Mouse (Mus musculus) ovary, adult 18-20 months (tissue): ENCODE measurements at regions not wholly inside any gene's neighbourhood (a gene's known extent, or its start where the extent isn't known, plus 50 kb on each side); places are given as distances from the start of the nearest gene placed in this dataset.

Source experiments
- DNase-seq: peaks from one replicate; pipeline ENCODE4 v3.0.0; 2022; ENCODE audit warnings: low spot score, mixed read lengths

DNA sequence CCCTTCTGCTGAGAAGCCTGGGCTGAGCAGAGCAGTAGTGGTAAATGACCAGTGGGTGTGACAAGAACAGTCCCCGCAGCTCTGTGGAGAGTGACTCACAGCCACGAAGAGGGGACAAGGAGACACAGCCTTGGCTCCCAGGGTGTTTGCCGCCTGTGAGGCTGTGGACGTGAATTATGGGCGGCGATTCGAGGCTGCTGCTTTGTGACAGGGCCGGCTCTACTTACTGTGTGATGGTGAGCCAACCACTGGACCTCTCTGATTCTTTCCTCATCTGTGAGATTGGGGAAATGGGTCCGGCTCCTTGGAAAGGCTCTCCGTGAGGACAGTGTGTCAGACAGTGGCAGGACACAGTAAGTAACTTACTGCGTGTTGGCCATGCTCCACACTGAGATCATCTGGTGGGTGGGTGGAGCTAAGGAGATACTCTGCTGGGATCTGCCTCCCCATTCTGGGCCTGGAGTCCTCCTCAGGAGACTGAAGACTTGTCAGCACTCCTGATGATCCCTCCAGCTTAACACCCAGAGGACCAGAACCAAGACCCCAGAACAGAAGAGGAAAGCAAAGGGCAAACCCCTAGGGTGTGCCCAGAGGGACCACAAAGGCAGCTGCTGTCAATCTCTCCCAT, 233.3 kb upstream of the Tle3 start:
- no peak for DNase-seq

DNA sequence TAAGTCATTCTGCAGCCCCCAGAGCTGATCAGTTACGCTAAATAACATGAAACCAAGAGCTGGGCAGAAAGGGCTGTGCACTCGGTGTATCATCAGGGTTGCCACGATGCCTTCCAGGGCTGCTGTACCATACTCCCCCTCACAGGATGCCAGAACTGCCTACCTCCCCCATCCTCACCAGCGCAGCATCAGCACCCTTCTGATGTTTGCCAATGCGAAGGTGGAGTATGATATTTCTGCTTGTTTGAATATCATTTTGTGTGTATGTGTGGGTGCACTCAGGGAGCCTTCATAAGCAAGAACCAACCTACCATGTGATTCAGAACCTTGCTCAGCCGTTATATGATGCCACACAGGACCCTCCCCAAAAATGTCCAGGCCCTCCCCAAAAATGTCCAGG, 229.1 kb upstream of the Tle3 start:
- DNase-seq: no peak

DNA sequence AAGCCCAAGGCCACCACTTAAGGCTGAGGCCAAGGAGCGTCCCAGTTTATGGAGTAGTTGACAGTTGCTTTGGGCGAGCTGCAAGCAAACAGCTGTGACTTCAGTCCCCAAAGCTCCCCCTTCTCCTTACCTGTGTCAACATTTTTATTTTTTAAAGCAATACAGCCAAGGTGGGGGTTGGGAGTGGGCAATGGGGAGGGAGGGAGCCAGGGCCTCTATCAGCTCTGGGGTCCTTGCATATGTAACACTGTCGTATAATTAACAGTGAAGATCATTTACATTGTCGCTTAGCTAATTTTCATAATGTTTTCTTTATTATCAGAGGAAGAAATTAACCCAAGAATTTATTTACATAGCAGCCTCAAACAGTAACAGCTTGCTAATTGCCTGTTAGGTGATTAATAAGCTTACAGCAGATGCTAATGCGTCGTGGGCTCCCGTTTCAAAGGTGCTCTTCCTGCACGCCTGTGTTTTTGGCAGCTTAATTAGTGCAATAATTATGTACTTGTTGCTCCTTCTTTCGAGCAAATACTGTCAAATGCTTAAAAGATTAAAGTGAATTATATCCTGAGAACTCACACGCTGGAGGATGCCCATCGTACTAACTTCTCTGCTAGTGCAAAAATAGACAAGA, 227.4 kb upstream of the Tle3 start:
- DNase-seq: no peak

DNA sequence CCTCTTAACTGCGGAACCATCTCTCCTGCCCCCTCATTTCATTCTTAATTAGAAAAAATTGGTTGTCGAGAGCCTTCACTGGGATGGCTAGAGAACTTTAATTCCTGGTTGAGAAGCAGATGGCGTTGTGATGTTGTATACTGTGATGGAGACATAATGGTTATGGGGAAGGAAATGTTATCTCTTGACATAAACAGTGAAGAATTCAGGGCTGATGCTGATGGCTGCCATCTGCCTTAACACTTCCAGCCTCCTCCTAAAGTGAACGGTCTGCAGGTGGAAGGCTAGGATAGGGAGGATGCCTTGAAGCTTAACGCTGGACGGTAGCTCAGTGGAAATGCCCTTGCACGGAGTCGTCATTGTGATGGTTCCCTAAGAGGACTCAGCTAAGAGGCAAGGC, 226.4 kb upstream of the Tle3 start:
- no peak for DNase-seq

DNA sequence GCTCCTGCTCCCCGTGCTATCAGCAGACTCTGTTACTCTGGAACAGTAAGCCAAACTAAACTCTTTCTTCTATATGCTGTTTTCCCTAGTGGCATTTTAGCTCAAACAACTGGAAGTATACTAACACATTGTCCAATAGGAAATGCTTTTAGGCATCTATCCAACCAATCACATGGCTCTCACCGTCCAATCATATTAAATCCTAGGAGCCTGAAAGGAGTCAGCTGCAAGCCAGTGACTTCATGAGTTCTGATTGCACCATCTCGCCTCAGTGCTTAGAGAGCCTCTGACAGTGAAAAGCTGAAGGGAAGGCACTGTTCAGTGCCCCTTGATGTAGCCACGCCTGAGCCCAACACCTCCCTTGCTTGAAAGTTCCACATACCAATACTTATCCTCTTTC, 221.0 kb upstream of the Tle3 start:
- no peak for DNase-seq

DNA sequence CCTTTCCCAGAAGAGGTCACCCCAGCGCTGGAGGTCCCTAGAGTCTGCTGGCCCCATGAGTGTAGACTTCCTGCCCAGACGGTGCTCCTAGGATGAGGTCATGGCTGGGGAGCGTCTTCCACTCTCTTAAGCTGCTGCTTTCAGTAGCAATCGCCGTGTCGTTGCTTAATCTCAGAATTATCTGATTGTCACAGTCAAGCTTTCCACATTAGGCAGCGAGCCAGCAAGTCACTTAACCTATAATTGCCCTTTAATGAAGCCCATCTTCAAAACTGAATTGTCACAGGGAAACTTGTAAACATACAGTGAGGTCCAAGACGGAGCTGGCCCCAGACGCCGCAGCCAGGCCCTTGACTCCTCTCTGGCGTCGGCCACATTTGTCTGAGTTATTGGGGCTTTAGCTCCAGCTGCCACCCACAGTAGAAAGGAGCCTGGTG, 220.2 kb upstream of the Tle3 start:
- no peak for DNase-seq

DNA sequence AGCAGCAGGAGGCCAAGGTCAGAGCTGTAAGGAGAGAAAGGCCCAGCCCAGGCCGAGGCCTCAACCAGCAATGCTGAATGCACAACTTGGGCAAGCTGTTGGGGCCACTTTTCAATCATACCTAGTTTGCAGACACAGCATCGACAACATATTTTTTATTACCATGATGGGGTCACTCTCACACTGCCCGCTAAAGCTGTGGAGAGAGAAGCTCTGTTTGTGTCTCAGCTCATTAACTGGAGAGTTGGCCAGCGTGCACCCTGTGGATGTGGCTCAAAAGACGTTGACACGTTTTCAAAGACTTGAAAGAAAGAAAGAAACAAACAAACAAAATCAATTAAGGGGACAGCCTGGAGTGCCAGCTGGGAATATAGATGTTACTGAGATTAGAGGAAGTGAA, 217.4 kb upstream of the Tle3 start:
- no peak for DNase-seq

DNA sequence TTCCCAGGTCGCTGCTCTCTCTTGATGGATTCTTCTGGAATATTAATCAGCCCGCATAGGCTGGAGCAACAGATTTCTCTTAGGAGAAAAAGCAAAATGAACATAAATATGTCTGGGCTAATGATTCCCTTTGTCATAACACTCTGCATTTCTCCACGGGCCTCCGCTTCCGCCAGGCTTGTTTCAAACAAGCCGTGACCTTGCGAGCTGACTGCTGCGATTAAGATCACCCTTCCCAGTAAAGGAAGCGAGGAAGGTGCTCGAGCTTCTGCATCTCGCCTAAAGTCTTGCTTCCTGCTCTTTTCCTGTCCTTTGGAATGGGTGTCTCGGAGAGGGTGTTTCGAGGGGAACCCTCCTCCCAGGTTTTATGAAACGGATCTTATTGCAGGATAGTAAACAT, 216.3 kb upstream of the Tle3 start:
- no peak for DNase-seq

DNA sequence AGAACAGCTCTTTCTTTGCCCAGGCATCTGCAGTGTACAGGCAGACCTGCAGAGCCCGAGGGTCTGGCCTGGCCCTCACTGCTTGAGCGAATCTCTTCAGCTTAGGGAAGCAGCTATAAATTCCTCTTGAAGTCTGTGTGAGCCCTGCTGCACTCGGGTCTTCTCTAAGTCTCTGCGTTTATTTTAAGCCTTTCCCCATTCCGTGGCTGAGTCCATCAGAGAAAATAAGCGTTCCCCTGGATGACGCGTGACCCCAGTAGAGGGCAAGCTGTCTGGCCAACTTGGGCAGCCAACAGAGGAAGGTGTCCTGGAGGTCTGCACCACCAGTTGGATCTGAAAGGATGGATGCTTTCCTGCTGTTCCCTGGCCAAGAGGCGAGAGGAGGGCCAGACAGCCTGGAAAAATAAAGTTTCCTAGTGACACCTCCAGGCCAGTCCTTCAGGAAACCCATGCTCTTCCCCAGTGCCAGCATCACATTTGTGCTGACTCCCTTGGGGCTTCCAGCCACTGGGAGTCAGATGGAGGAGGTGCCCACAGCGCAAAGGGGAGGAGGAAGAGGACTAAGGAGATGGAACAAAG, 213.9 kb upstream of the Tle3 start:
- no peak for DNase-seq

DNA sequence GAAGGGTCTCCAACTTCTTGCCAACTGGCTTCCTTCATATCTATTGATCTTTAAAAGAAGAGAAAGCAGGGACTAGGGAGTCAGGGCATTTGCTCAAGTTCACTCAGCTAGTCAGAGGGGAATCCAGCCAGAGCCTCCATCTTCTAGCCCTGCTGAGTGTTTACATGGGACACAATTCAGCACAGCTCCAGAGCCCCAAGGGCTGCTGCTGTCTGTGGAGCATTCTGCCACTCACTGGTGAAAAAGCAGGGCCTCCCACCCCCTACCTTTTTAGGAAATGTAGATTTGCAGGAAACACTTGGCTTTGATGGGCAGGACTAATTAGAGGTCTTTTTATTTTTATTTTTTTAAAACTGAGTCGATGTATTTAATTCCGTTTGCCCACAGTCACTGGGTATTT, 213.0 kb upstream of the Tle3 start:
- no peak for DNase-seq

DNA sequence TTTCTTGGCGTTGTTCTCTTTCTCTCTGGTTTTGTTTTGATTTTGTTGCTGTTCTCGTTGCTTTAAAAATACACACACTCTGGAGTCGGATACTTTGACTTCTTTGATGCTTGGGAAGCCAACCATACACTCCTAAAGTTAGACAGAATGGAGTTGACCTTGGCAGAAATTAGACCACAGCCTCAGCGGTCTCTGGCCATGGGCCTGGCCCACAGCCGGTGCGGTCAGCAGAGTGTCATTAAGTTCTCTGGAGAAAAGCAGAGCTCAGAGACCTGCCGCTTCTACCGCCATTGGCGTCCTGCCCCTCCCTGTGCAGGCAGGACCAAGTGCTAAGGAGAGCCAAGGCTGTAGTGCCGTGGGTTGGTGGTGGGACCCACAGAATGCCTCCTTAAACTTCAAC, 212.6 kb upstream of the Tle3 start:
- peak; percentile 55 for DNase-seq

DNA sequence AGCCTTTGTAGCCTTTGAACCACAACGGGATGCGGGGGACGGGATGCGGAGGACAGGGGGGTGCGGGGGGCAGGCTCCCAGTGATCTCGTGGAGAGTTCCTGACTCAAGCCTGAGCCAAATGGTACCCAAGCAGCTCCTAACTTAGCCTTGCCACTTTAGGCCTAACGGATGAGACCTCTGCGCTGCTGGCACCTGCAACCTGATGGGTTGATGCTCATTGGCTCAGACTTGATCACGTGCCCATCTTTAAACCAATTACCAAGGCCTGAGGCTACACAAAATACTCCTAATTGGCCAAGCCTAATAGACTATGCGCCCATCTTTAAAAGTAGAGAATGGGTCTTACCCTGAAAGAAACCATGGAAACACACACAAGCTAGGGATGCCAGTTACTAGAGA, 209.3 kb upstream of the Tle3 start:
- DNase-seq: no peak

DNA sequence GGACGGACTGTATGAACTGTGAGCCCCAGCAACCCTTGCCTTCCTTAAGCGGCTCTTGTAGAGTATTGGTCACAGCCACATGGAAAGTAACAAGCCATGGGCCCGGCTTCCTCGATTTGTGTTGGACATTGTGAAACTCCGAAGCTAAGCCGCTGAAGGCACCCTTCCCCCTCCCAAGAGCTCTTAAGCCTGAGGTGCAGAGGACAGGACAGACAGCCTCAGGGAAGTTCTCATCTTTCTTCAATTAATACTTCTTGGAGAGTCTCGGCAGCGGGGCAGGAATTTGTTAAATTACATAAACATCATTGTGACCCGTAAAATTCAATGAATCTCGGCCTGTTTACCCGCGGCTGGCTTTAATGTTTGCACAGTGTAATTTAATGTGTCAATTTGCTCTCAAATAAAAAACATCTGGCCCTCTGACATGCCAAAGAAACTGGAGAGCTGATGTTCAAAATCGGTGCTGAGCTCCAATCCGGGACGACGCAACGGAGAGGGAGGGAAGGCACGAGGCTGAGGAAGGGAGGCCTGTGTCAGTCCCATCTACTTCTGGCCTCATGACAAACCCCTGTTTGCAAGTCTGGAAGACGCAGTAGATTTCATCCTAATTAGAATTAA, 208.4 kb upstream of the Tle3 start:
- DNase-seq: no peak

DNA sequence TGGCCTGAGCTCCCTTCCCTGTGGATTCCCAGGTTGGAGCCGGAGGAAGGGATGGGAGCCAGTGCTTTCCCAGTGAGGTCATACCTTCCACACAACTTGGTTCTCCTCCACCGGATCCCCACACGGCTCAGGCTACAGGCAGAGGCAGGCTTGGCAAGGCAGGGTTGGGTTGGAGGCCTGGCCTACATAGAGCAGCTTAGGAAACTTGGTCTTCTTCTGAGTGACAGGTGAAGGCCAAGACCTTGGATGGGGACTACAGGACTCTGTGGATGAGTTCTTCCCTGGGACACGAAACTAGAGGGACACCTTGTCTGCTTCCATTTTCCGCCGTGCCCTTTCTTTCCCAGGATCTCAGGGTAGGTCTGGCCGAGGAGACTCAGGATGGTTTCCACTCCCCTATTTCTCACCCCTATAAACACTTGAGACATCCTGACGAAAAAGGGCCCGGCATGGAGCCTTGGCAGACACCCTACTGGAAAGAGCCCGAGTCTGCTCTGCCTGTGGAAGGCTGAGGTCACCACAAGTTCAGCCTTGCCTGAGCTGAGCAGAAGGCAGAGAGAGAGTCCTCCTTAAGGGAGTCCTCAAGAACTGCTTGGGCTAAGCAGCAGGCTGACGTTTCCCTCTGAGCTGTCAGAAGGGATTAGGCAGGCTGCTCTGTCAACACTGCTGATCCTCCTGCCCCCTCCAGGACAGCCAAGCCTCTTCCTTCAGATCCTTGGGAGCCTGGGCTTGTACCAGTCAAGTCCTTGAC, 207.5 kb upstream of the Tle3 start:
- no peak for DNase-seq

DNA sequence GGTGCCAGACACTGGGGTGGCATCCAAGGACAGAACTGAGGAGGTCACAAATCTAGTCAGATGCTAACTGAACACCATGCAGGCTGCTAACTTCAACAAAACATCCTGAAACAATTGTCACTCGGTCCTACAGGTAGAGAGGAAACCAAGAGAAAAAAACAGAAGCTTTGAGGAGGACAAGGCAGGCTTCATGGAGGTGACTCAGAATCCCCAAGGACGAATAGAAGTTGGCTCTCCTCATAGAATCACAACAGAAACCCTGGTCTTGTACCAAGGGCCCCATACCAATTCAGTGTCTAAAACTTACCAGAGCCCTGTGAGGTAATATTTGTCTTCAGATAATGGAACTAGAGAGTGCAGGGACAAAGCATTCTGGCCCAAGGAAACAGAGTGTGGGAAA, 206.1 kb upstream of the Tle3 start:
- no peak for DNase-seq

DNA sequence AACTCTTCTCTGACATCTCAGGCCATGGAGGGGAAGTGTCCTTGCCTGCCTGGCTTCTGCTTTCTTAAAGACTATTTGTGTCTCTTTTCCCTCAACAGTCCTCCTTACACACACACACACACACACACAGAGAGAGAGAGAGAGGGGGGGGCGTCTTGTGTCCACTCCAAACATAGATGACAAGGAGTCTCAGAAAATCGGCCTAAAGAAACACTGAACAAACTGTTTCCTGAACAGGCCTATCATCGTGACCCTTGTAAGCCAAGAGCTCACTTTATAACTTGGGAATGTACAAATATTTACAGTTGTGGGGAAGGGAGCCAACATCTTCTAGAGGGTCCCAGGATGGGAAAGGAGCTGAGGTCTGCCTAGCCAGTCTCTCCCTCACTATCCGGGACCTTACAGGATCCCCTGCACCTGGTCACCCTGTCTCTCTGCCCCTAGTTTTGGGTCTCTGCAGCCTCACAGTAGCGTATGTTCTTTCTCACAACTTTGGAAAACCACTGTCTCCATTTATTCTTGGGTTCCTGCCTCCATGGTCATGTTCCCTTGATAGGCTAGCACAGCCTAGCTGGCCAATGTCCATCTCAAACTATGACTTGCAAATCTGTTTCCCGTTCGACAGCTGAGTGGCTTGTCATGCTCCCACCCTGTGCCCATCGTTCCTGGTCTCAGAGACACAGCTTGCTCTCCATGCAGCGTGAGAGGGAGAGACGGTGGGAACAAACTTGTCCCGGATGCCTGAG, 204.9 kb upstream of the Tle3 start:
- no peak for DNase-seq

DNA sequence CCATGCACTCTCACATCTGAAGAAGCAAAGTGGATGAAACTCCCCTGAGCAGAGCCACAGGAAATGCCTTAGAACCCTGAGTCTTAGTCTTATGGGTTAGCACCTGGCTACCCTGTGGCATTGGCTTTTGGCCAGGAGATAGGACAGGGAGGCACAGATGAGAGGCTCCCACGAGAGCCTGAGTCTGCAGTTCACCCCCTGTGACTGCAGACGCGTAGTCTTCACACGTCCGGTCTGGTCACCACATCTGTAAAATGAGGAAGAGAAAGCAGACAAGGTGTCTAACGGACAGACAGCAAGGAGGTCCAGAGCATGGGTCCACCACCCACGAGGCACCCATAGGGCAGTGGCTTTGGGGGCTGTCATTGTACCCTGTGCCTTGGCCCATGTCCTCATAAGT, 203.2 kb upstream of the Tle3 start:
- no peak for DNase-seq

DNA sequence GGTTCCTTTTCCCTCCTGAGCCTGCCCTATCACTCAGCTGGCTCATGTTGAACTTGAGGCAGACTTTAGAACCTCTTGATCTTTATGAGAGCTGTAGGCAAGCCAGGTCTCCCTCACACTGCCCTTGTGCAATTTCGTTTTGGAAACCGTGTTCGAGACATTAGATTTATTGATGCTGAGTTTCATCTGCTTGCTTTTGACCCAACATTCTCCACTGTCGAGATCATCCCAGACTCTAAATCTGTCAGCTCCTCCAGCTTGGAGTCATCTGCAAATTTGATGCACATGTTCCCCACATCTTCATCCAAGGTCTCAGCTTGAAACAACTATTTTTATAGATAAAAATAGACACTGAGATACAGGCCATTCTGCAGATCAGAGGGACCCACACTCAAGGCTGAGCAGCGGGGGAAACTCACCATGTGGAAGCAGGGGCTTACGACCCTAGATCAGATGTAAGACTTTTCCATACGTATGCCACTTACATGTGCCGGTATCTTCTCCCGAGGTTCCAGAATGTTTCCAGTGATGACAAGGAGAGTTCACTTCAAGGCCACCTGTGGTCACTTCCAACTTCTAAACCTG, 202.6 kb upstream of the Tle3 start:
- DNase-seq: no peak

DNA sequence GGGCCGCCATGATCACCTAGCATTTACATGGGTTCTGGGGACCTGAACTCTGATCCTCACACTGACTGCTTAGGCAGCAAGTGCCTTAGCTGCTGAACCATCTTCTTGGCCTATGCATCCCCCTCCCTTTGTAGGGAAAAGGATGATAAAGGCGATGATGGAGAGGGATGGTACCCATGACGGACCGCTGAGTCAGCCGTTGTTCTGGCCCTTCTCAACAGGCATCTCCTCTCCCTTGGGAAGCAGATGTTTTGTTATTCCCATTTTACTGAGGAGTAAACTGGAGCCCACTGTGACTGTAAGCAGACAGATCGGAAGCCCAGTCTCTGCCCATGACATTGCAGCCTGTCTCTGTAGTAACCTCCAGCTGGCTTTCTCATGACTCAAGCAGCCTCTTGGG, 201.2 kb upstream of the Tle3 start:
- DNase-seq: no peak

DNA sequence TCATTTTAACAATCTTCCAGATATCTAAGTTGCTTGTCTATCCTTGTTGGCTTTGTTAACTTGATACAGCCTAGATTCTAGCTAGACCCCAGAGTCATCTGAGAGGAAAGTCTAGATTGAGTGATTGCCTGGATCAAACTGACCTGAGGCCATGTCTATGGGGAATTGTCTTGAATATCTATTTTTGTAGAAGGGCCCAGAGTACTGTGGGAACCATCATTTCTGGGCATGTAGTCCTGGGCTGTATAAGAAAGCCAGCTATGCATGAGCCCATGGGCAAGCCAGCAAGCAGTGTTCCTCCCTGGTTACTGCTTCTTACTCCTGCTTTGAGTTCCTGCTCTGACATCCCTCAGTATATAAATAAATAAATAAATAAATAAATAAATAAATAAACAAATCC, 199.7 kb upstream of the Tle3 start:
- DNase-seq: no peak

DNA sequence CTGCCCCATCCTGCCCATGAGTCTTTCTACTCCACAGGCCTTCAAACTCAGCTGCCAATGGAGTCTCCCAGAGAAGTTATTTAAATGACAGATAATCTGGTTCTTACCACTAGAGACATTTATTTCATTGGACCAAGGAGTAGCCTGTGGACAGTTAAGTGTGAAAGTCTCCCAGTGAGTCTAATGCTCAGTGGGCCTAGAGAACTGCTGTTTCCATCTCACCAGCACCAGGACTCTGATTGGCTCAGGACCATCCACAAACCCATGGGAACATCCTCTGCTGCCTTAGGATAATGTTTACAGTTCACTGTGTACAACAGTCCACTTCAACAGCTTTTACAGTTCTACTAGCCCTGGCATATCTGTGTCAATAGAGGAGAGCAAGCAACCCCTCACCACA, 198.6 kb upstream of the Tle3 start:
- no peak for DNase-seq

DNA sequence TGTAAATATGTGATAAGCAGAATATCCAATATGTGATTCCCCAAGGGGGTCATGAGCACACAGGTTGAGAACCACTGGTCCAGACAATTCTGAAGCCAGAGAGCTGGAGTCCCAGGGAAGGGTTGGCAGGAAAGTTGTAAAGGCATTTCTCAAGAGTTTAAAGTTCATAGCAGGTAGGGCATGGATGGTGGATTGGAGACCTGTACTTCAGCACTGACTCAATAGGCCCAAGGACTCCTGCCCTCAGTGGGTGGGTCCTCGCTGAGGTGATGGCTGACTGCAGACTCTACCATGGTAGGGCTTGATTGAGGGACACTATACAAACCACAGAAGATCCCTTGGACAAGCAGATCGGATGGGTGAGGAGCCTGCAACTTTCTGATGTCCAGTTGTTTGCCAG, 196.8 kb upstream of the Tle3 start:
- no peak for DNase-seq
